Mouse (Mus musculus): Measurements from ENCODE around the gene Pidd1.
A peak's percentile ranks its signal among the peaks of the same experiment; 100 is the strongest.

Gene Pidd1

DNA sequence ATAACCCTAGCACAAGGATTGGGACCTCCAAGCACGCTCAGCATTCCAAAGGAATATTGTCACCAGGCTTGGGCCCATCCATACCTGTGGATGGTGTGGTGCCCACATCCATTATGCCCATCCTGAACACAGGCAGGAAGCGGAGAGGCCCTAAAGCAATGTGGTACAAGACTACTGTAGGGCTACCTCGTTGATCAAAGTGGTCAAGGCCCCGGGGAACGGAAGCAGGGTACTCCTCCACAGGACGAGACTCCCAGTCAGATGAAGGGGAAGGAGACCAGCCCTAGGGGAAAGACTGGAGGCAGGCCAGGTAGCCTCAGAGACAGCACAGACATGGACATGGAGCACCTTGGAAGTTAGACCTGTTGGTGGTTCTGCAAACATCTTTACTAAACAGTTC, 28.9 kb upstream of the Pidd1 start:
- DNase-seq (ENCODE audit: low read depth) = no peak

DNA sequence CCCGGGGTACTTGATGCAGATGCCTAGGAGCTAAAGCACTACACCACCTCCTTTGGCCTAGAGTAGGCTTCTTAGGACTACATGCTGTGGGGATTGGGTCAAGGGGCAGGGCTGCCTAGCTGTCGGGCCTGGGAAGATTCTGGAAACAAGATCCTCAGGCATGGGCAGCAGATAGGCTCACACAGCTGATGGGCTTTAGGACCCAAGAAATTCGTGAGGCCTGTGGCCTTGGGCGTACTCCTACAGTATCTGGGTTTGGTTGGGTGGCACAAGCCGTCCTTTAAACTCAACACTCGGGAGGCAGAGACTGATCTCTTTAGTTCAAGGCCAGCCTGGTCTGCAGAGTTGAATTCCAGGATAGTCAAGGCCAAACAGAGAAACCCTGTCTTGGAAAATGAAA, 28.4 kb upstream of the Pidd1 start:
- DNase-seq (ENCODE audit: low read depth) = no peak

DNA sequence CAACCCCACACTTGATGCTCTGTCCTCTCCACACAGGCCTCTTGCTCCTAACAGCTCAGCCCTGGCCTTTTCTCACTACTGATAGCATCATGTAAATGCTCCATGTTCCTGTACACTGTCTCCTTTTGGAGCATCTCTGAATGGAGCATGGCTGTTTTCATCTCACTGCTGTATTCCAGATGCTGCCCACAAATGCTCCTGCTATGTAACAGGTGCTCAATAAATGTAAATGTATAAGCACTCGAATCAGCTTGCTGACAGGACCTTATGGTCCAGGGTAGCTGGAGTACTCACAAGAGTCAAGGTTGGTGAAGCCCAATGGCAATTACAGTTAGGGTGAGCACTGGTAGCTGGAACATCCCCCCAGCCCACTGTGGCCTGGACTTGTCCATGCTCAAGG, 27.4 kb upstream of the Pidd1 start:
- no peak for DNase-seq (ENCODE audit: low read depth)

DNA sequence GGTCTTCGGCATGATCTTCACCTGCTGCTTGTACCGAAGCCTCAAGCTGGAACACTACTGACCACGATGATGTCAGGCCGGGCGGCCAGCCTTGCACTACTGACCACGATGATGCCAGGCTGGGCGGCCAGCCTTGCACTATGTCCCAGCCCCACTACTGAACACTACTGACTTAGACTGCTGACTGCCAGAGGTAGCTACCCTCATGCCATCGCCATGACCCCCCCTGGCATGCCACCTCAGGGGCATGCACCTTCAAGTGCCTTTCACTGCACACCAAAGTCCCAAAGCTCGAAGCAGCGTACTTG, 26.8 kb upstream of the Pidd1 start:
- DNase-seq (ENCODE audit: low read depth) = no peak

DNA sequence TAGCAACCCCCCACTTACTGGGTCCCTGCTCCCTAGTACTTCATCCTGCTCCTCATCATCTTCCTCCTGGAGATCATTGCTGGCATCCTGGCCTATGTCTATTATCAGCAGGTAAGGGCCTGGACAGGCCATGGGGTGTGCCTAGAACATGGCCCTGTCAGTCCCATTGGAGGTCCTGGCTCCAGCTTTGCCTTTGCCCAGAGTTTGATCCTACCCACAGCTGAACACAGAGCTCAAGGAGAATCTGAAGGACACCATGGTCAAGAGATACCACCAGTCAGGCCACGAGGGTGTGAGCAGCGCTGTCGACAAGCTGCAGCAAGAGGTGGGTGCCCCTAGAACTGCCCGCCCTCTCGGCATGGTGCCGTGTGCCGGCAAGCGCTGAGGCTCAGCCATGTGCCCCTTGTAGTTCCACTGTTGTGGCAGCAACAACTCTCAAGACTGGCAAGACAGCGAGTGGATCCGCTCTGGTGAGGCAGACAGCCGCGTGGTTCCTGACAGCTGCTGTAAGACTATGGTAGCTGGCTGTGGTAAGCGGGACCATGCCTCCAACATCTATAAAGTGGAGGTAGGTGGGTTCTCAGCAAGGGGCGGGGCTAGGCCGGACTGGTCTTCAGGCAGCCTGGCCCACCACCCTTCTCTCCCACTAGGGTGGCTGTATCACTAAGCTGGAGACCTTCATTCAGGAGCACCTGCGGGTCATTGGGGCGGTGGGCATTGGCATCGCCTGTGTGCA, 26.2 kb upstream of the Pidd1 start:
- no peak for DNase-seq (ENCODE audit: low read depth)

DNA sequence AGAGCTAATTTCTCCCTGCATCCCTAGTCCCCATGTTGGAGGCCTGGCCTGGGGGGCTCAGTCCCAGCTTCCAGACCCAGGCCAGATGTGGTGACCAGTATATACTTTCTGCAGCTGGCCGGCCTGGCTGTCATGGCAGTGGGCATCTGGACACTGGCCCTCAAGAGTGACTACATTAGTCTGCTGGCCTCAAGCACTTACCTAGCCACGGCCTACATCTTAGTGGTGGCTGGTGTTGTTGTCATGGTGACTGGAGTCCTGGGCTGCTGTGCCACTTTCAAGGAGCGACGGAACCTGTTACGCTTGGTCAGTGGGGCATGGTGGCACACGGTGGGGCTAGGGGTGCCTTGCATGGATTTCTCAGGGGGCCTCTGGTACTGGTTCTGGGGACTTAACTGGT, 25.5 kb upstream of the Pidd1 start:
- no peak for DNase-seq (ENCODE audit: low read depth)

DNA sequence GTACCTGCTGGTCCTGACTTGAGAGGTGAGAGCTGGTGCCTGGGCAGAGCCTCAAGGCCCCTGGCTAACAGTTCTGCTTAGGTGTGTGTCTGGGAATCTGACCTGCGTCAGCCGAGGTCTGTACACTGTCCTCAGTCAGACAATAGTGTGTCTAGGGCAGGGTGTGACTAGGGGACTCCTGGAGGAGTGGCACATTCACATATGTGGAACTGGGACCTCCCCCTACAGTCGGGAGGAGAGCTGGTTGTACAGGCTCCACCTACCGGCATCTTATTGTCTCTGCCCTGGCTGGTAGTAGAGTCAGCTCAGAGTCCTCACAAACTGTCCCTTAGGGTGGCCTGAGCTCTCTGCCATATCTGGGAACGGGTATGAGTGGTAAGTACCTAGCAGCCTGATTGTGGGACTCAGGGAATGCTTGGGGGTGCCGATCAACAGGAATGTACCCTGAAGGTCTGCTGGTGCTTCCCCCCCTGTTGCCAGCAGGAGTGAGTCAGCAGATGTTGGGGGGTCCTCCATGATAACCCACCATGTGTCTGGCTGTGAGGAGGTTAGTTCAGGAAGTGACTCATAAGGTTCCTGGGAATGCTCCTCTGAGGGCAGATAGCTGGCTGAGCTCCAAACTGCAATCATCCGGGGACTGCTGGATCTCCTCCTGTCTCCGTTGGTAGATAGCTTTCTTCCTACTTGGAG, 24.8 kb upstream of the Pidd1 start:
- peak; percentile 73 for DNase-seq (ENCODE audit: low read depth)

DNA sequence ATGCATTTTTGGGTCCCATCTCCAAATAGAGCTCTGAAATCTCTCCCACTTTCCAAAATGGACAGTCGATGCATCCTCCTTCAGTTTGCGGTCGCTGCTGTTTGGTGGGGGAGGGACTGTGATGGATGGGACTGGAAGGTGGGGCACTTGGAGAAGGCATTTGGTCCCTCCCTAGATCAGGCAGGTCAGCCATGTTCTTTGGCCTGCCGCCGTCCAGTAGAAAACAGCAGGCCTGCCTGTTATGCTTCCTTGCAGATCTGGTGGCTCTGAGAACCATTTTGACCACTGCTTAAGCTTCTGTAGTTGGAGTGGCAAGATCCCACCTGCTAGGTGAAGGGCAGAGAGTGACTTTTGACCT, 24.3 kb upstream of the Pidd1 start:
- no peak for DNase-seq (ENCODE audit: low read depth)

DNA sequence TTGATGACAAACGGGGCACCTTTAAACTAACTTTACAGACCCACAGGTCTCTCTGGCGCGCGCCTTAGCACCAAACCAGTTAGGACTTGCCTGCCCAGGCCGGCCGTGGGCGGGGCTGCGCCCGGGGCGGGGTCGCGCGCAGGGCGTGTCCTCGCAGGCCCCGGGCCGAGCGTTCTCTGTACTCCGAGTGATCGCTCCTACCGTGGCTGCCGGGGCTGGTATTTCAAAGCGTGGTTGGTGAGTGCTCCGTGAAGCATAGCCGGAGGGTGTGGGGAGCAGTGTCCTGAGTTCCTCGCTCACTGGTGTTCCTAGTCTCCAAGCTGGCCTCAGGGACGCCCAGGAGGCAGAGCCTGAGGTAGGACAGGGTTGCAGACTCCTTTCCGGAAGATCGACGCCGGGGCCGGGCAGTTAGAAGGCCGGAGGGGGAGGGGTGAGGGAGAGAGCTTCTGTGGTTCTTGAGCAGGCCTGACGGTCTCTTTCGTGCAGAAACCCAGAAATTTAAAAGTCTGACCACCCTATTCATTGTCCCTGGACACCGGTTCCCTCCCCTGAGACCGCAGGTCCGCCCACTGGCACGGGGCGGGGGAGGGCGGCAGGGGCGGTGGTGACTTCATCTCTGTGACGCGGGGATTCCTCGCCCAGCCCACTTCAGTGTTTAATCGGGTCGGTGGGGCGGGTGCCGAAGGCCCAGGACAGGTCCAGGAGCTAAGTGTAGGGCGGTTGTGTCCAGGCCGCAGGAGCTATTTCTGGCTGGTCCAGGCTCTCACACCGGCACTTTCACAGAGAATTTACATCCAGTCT, 23.6 kb upstream of the Pidd1 start, which contains the start of gene Cd151:
Gene Cd151 (plus strand): TSS at position 163 of the 801 bp plus-strand sequence.
- peak; percentile 64 for DNase-seq (ENCODE audit: low read depth)

DNA sequence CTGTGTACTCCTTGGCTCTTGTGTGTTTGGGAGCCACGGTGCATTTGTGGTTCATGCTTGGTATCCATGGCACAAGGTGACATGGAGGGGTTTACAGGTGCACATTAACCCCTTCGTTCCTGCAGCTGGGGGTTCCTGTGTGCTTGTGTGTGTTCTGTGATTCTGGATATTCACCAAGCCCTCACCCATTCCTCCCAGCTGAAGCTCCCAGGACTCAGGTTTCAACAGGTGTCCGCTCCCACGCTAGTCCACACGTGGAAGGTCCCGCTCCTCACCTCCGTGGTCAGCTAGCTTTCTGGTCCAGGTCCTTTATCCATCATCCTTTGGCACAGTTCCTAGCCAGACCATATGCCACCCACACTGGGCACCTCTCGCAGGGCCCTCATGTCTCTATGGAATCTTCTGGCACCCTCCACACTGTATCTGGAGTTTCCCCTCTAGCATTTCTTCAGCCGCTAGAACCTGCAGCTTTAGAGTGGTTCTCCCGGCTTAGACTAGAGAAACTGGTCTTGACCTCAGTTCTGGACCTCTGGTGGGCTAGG, 22.9 kb upstream of the Pidd1 start:
- DNase-seq (ENCODE audit: low read depth) = no peak

DNA sequence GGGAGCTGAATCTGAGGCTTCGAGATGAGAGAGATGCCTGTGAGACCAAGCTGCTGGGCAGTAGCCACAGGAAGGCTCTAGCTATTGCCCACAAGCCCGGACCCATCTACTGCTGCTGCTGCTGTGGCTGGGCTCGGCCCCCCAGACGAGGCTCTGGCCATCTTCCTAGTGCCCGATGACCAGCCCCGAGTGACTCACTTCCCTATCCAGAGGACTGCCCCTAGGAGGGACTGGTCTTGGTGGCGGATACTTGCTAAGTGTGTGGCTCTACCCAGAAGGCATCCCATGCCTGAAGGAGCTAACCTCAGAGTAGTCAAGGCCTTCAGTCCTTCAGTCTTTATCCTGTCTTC, 22.2 kb upstream of the Pidd1 start:
- DNase-seq (ENCODE audit: low read depth) = no peak

DNA sequence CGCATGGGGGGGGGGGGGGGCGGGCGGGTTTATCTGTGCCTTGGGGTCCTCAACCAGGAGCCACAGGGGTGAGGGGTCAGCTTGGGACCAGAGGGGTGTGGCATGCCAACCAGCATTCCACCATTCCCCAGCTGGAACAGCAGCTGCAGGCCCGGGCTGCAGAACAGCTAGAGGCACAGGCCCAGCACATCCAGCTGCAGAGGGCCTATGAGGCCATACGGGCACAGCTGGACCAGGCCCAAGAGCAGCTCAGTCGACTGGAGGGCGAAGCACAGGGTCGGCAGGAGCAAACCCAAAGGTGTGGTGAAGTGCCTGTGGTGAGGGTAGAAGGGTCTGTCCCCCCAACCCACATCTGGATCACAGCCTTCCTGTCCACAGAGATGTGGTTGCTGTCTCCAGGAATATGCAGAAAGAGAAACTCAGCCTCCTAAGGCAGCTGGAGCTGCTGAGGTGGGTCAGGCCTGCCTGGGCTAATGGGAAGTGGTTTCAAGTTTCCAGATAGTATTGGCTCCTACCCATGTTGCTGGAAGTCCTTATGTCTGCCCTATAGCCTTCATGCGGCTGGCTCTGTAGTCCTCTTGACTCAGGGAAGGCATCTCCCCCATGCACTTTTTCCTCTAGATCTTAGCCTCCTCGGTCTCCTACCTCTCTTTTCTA, 21.7 kb upstream of the Pidd1 start:
- no peak for DNase-seq (ENCODE audit: low read depth)

DNA sequence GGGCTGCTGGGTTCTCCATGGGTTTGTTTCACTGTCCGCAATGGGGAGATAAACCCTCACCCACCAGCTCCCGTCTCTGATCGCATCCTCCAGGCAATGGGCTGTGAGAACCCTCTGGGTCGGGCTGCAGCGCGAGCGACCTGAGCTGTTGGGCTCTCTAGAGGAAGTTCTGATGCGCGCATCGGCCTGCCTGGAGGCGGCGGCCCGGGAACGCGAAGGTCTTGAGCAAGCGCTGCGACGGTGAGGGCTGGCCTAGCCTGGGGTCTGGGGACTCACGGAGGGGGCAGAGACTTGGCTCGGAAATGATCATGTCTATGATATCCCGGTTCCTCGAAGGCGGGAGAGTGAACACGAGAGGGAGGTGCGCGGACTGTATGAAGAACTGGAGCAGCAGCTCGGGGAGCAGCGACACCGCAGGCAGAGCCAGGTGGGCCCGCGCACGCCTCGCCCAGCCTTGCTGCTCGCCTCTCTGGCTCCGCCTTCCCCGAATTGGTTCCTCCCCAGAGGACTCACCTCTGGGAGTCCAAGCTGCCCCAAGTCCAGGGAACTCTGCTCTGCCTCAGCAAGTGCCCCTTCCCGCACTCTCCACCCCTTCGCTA, 20.9 kb upstream of the Pidd1 start:
- DNase-seq (ENCODE audit: low read depth) = no peak

DNA sequence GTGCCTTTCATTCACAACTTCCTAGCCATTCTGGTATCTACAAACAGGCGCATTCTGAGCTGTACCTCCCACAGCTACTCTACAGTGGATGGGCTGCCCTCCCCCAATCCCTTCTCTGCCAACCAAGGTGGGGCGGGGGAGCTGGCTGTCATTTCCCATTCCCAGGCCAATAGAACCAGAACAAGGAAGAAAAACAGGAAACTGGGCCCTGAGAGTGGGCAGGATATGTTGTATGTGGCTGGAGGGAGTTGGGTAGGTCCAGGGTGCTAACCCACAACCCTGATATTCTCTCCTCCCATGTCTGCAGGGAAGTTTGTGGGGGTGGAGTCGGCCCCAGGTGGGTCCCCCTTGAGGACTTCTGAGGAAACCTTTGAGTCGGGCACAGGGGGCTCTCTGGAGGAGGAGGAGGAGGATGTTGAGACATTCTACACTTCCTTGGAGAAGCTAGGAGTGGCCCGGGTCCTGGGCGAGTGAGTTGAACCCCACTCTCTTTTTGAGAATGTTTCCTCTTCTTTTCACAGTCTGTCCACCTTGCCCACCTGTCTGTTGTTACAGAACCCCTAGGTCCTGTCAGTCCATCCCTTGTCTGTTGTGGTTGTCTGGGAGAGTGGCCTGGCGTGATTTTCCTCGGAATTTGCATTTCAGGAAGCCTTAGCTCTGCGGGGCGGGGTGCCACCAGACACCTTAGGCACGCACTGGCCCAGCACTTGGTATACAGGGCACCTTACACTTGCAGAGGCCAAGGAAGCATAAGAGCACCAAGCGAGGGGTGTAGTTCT, 20.2 kb upstream of the Pidd1 start:
- DNase-seq (ENCODE audit: low read depth) = no peak

DNA sequence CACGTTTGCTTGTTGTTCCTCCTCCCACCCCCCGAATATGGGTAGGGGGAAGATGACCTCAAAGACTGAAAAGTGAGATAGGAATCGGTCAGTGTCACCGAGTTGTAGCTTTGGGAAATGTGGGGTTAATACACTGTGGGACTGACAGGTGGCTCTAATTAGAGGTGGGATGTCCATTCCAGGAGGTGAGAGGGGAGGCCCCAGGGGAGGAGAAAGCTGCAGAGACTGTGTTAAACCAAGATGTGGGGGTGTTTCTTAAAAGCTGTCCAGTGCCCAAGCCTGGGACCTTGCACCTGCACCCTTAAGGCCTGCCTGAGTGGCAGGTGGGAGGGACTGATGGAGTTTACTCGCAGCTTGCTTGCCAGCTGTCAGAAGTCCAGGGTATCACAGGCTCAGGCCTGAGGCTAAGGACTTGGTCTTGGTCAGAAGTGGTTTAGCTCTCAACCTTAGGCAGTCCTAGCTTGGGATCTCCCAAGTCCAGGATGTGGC, 18.6 kb upstream of the Pidd1 start:
- DNase-seq (ENCODE audit: low read depth) = no peak

DNA sequence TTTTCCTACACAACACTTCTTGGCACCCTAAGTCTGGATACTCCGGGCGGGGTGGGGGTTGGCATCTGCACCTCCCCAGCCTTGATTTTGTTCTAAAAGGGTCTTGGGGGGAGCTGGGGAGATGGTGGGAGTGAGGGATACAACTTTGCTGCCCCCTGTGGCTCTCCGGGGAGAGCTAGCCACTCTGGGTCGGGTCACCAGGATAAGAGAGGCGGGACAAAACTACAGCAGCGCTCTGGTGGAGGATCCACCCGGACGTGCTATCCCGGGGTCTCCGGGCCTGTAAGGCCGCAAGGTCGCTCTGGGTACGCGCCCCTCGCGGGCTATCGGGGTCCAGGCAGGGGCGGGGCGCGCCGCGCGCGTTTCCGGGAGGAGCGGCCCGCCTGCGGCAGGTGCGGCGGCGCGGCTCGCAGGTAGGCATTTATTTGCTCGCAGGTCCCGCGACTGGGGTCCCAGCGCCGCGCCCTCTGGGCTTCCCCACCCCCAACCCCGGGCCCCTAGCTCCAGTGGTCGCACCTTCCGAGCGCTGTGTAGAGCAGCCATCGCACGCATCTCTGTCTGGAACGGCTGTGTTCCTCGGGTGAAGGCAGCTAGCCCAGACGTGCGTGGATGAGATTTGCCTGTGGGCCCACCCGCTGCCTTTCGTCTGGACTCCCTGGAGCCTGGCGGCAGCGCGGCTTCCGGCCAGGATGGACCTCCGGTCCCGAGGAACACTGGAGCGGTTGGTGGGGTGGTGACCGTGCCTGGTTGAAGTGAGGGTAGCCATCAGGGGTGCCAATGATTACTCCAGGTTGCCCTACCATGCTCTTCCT, 17.9 kb upstream of the Pidd1 start:
- no peak for DNase-seq (ENCODE audit: low read depth)

DNA sequence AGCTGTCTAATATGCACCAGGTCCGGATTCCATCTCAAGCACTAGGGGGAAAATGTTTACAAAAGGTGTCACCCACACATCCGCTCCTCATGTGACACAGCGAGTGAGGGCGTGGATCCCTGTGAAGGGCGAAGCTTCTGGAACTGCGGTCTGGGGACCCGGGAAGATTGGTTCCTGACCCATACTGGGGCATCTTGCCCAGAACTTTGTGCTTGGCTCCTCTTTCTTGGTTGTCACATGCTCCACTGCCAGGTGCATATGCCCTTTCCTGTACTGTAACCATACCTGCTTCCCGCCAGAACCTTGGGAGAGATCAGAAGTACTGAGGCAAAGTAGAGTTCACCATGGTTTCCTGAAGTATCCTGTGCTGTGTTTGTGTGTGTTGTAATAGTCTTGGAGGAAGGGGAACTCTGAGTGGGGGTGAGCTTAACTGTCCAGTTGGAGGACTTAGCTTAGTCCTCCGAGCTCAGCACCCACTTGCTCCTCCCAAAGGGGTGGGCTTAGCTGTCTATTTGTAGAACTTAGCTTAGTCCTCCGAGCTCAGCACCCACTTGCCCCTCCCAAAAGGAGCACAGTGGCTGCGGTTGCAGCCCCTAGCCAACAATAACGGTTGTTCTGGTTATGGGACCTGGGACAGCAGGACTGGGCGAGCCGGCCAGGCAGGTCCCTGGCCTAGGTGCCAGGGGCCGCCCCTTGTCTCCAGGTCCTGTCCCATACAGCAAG, 16.7 kb upstream of the Pidd1 start, which contains the start of gene Cracr2b:
Gene Cracr2b (plus strand): TSS at position 704 of the 723 bp plus-strand sequence.
- no peak for DNase-seq (ENCODE audit: low read depth)

DNA sequence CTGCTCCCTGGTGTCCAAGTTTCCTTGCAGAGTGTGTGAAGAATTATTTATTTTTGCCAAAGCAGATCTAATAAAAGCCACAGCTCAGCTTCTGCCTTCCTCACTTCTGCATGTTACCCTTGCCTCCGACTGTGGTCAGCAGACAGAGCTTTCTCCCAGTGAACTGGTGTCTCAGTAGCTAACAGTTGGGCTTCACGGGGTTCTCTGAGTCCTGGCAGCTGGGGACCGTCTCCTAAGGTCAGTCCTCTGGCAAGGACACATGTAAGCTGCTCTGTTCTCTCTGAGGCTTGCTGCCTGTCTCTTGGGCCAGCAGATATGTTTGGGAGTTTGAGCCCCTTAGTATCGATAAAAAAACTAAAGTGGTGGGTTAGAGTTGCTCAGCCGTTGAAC, 16.2 kb upstream of the Pidd1 start:
- DNase-seq (ENCODE audit: low read depth) = no peak

DNA sequence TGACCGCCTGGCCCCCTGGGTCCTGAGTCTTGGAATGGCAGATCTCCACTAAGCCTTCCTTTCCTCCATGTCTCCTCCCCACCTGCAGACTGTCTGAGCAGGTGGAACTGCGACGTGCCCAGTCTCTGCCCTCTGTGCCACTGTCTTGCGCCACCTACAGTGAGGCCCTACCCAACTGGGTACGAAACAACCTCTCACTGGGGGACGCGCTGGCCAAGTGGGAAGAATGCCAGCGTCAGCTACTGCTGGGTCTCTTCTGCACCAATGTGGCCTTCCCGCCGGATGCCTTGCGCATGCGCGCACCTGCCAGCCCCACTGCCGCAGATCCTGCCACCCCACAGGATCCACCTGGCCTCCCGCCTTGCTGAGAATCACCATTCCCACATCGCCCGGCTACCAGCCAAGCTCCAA, 15.5 kb upstream of the Pidd1 start:
- no peak for DNase-seq (ENCODE audit: low read depth)

DNA sequence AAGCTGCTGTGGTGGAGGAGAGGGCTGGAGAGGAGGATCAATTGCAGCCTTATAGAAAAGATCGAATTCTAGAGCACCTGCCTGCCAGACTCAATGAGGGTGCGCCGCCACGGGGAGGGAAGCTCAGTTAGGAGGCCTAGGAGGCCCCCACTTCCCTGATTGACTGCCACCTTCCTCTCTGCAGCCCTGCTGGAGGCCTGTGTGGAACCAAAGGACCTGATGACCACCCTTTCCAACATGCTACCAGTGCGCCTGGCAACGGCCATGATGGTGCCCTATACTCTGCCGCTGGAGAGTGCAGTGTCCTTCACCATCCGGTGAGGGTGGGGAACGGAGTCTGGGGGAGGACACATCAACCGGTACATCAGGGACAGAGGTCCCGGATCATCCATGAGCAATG, 14.8 kb upstream of the Pidd1 start:
- no peak for DNase-seq (ENCODE audit: low read depth)
